In genomic region chr3:144109769-144110168, GRCm38 (mm10) we compare ENCODE assay signal across 26 mouse cellular contexts.
A peak's percentile ranks its signal among the peaks of the same experiment; 100 is the strongest.
DNase-seq lines count a peak whose midpoint lies in the region; ATAC-seq and TF ChIP-seq lines count a peak whose summit lies in the region.
"Had no signal": no experiment of that assay in that cellular context is flagged by ENCODE, and none has a peak within 500 bp of the region (broad histone marks: within the 10 kb centered on the region; RNA-seq: fewer than 3 reads in every experiment).

No protein-coding gene starts in this region.

- no peak for TF ChIP-seq EP300 in stomach, postnatal 0 days (optimal IDR thresholded peaks at IDR 0.05)

- no peaks in the 10 kb centered on the region for H3K9me3 ChIP-seq in forebrain, embryonic 13.5 days (replicated peaks)
- no peaks in the 10 kb centered on the region for H3K9me3 ChIP-seq in midbrain, postnatal 0 days (ENCODE audit: low read length)
- no peaks in the 10 kb centered on the region for H3K9me3 ChIP-seq in stomach, postnatal 0 days (ENCODE audit: control insufficient read depth, low read length)
- H3K9me3 ChIP-seq: heart, embryonic 12.5 days; kidney, embryonic 15.5 days; liver, embryonic 15.5 days; midbrain, embryonic 13.5 days; stomach, embryonic 15.5 days had no signal

- no peak overlapping the region for H3K4me2 ChIP-seq in forebrain, embryonic 13.5 days
- H3K4me2 ChIP-seq in midbrain, postnatal 0 days (ENCODE audit: low read depth, low read length, poor library complexity, severe bottlenecking), result no peak overlapping the region
- no peak overlapping the region for H3K4me2 ChIP-seq in stomach, postnatal 0 days (replicated peaks; ENCODE audit: low read depth)
- H3K4me2 ChIP-seq: heart, embryonic 12.5 days; hindbrain, embryonic 14.5 days; kidney, embryonic 15.5 days; liver, embryonic 15.5 days; midbrain, embryonic 13.5 days; stomach, embryonic 15.5 days had no signal

- no peak for TF ChIP-seq CTCF in midbrain, postnatal 0 days (IDR thresholded peaks at IDR 0.05)
- no peak for TF ChIP-seq CTCF in stomach, postnatal 0 days (IDR thresholded peaks at IDR 0.05; ENCODE audit: low read depth)

- no peaks in the 10 kb centered on the region for H3K36me3 ChIP-seq in forebrain, embryonic 13.5 days (ENCODE audit: poor library complexity, severe bottlenecking)
- H3K36me3 ChIP-seq in midbrain, postnatal 0 days (ENCODE audit: insufficient read depth, low read length), result no peaks in the 10 kb centered on the region
- no peaks in the 10 kb centered on the region for H3K36me3 ChIP-seq in stomach, postnatal 0 days (ENCODE audit: control insufficient read depth, insufficient read depth, low read length)
- H3K36me3 ChIP-seq: heart, embryonic 12.5 days; kidney, embryonic 15.5 days; liver, embryonic 15.5 days; midbrain, embryonic 13.5 days; stomach, embryonic 15.5 days had no signal

- peak; percentile 75 for ATAC-seq in granulocyte monocyte progenitor cell, adult 5-6 weeks (replicated peaks; ENCODE audit: poor library complexity, severe bottlenecking)
- ATAC-seq in forebrain, embryonic 13.5 days, result no peak
- no peak for ATAC-seq in midbrain, postnatal 0 days (ENCODE audit: low FRiP score)
- no peak for ATAC-seq in stomach, postnatal 0 days (ENCODE audit: low FRiP score, low TSS enrichment)
- ATAC-seq: inflammation-experienced regulatory T-cells, adult 6 months; midbrain, embryonic 13.5 days had no signal

- WGBS in forebrain, embryonic 13.5 days, result 79% methylated on average over 2 of the region's 2 CpGs
- 83% methylated on average over 2 of the region's 2 CpGs for WGBS in midbrain, postnatal 0 days
- WGBS in stomach, postnatal 0 days, result 82% methylated on average over 2 of the region's 2 CpGs

- H3K4me3 ChIP-seq in forebrain, embryonic 13.5 days, result no peak overlapping the region
- no peak overlapping the region for H3K4me3 ChIP-seq in midbrain, postnatal 0 days (ENCODE audit: low read depth, low read length)
- H3K4me3 ChIP-seq in stomach, postnatal 0 days (ENCODE audit: low read depth, low read length), result no peak overlapping the region
- H3K4me3 ChIP-seq: erythroblast, embryonic 14.5 days; heart, adult 2 months; heart, embryonic 12.5 days; kidney, embryonic 15.5 days; liver, embryonic 15.5 days; midbrain, embryonic 13.5 days; stomach, embryonic 15.5 days had no signal

- no peaks in the 10 kb centered on the region for H3K27me3 ChIP-seq in forebrain, embryonic 13.5 days
- H3K27me3 ChIP-seq in midbrain, postnatal 0 days (ENCODE audit: insufficient read depth, low read length), result no peaks in the 10 kb centered on the region
- H3K27me3 ChIP-seq in stomach, postnatal 0 days (ENCODE audit: control insufficient read depth, insufficient read depth, low read length), result no peaks in the 10 kb centered on the region
- H3K27me3 ChIP-seq: heart, embryonic 12.5 days; kidney, embryonic 15.5 days; liver, embryonic 15.5 days; midbrain, embryonic 13.5 days; stomach, embryonic 15.5 days had no signal

- peaks cover 27% of the 10 kb centered on the region for H3K4me1 ChIP-seq in forebrain, embryonic 13.5 days
- H3K4me1 ChIP-seq in midbrain, postnatal 0 days (ENCODE audit: insufficient read depth, low read length), result 0 out of 2 replicates have a peak, but pooled peaks cover 4% of the 10 kb centered on the region
- no peaks in the 10 kb centered on the region for H3K4me1 ChIP-seq in stomach, postnatal 0 days (replicated peaks; ENCODE audit: control insufficient read depth, insufficient read depth)
- H3K4me1 ChIP-seq: liver, embryonic 15.5 days; stomach, embryonic 15.5 days had no signal

- peak; percentile 7 for DNase-seq in lung, postnatal 25 days (ENCODE audit: low spot score)
- no peak for DNase-seq in lung, postnatal 4 days
- peak; percentile 76 for DNase-seq in Muller cell, postnatal 12 days (ENCODE audit: inconsistent ontology term)
- DNase-seq in midbrain, postnatal 0 days (ENCODE audit: low spot score), result no peak
- DNase-seq in stomach, postnatal 0 days (ENCODE audit: low spot score), result no peak
- DNase-seq: adrenal gland, postnatal 25 days; cerebellum, adult 2 months; cerebellum, postnatal 14 days; gastrocnemius, postnatal 25 days; heart, adult 2 months; kidney, adult 11 months; kidney, postnatal 25 days; left cerebral cortex, postnatal 4 days; retina, postnatal 1 day; right cerebral cortex, postnatal 14 days; thymus, postnatal 14 days had no signal

- H3K9ac ChIP-seq in forebrain, embryonic 13.5 days, result no peak overlapping the region
- no peak overlapping the region for H3K9ac ChIP-seq in midbrain, postnatal 0 days (replicated peaks; ENCODE audit: low read length, poor library complexity, severe bottlenecking)
- no peak overlapping the region for H3K9ac ChIP-seq in stomach, postnatal 0 days (ENCODE audit: low read length)
- H3K9ac ChIP-seq: heart, embryonic 12.5 days; hindbrain, embryonic 14.5 days; kidney, embryonic 15.5 days; liver, embryonic 15.5 days; midbrain, embryonic 13.5 days; stomach, embryonic 15.5 days had no signal

- no peak overlapping the region for H3K27ac ChIP-seq in forebrain, embryonic 13.5 days
- H3K27ac ChIP-seq in midbrain, postnatal 0 days (ENCODE audit: low read depth, low read length), result no peak overlapping the region
- no peak overlapping the region for H3K27ac ChIP-seq in stomach, postnatal 0 days (replicated peaks)
- H3K27ac ChIP-seq: heart, adult 2 months; hindbrain, embryonic 14.5 days; kidney, embryonic 15.5 days; liver, embryonic 15.5 days; midbrain, embryonic 13.5 days; stomach, embryonic 15.5 days had no signal

Comparison
In these comparisons a context has a peak if more than half of its experiments do, and no peak if none do; other contexts are left out.
1. DNase-seq: peak in lung, postnatal 25 days (single experiment) and Muller cell, postnatal 12 days (single experiment); none in lung, postnatal 4 days (0 of 2), midbrain, postnatal 0 days (single experiment) and stomach, postnatal 0 days (single experiment).